Mouse (Mus musculus) midbrain, embryonic 13.5 days (tissue): Measurements from ENCODE around the gene Tmem258. TPM values are rescaled to one million over a fixed set of nuclear protein-coding genes. Genes with fewer than 3 reads are reported as not detected.

Experiments used
- ATAC-seq: fragments of 200-750 bp; cut with Nextera tagmentation; 2 replicates; pipeline ENCODE4 v1.8.0; 2017; ENCODE audit warnings: mild to moderate bottlenecking, moderate TSS enrichment, moderate library complexity
- H3K27ac ChIP-seq: fragments of 300-500 bp; sonication (generic); 2 replicates; pipeline ENCODE4 v1.5.1; 2015; ENCODE audit warnings: inconsistent platforms, mild to moderate bottlenecking, moderate library complexity
- H3K27me3 ChIP-seq: fragments of 300-500 bp; sonication (generic); 2 replicates; pipeline ENCODE4 v1.6.1; 2015; ENCODE audit warnings: mild to moderate bottlenecking, inconsistent platforms
- H3K36me3 ChIP-seq: fragments of 300-500 bp; sonication (generic); 2 replicates; pipeline ENCODE4 v1.6.1; 2015; ENCODE audit warnings: mild to moderate bottlenecking, inconsistent platforms
- H3K4me1 ChIP-seq: fragments of 300-500 bp; sonication (generic); replicated peaks from 2 replicates; pipeline ENCODE4 v1.6.1; 2015; ENCODE audit warnings: inconsistent platforms
- H3K4me2 ChIP-seq: fragments of 300-500 bp; sonication (generic); replicated peaks from 2 replicates; pipeline ENCODE4 v1.6.1; 2015; ENCODE audit warnings: moderate library complexity, mild to moderate bottlenecking, inconsistent platforms
- H3K4me3 ChIP-seq: fragments of 300-500 bp; sonication (generic); replicated peaks from 2 replicates; pipeline ENCODE4 v1.5.1; 2015; ENCODE audit warnings: mild to moderate bottlenecking, inconsistent platforms
- H3K9ac ChIP-seq: fragments of 300-500 bp; sonication (generic); replicated peaks from 2 replicates; pipeline ENCODE4 v1.6.1; 2015; ENCODE audit warnings: mild to moderate bottlenecking, inconsistent platforms
- H3K9me3 ChIP-seq: fragments of 300-500 bp; sonication (generic); 2 replicates; pipeline ENCODE4 v1.6.1; 2016; ENCODE audit warnings: mild to moderate bottlenecking, inconsistent platforms
- WGBS: fragments of 180-500 bp; shearing (Covaris S2); methylation state at CpG from one replicate; pipeline ENCODE4 v1.1.7; 2015; 5-methylcytosine and 5-hydroxymethylcytosine counted together
- polyA plus RNA-seq: library from polyadenylated mRNA; unstranded; fragments of >200 nt; fragmentation: Nextera tagmentation; extraction: Ambion mirVana; gene quantifications from 2 replicates; pipeline ENCODE4 v1.2.1, GENCODE M21; 2015

Gene Tmem258
- polyA plus RNA-seq, 1 experiment from 2014 or later, result 386 TPM

DNA sequence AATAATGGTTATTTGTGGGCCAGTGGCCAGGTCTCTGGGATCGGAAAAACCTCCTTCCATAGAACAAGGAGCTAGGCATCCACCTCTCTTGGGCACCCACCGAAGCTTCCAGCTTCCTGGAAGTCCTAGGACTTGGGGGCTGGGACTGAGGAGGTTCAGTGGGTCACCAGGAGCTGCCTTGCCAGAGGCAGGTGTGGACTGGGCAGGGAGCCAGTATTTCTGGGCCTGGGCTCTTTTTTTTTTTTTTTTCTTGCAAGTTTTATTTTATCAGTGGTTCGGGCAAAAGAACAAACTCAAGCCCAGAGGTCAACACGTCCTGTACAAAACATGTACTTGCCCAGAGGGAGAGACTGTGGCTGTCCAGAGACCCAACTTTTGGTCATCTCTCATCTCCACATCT is 22.0 kb downstream of the Tmem258 start:
- Histone ChIP-seq H3K27me3 (no peaks in the 10 kb centered on the region; the same call in 1 of the 2 replicates), H3K4me1 (peaks cover 17% of the 10 kb centered on the region; the same call in 1 of the 2 replicates), H3K27ac (no peak overlapping the region), H3K4me3 (no peak overlapping the region), H3K36me3 (no peaks in the 10 kb centered on the region), H3K9ac (no peak overlapping the region), H3K4me2 (no peak overlapping the region), H3K9me3 (no peaks in the 10 kb centered on the region)
- WGBS, result 94% methylated on average over 4 of the region's 4 CpGs
- ATAC-seq, result no peak

DNA sequence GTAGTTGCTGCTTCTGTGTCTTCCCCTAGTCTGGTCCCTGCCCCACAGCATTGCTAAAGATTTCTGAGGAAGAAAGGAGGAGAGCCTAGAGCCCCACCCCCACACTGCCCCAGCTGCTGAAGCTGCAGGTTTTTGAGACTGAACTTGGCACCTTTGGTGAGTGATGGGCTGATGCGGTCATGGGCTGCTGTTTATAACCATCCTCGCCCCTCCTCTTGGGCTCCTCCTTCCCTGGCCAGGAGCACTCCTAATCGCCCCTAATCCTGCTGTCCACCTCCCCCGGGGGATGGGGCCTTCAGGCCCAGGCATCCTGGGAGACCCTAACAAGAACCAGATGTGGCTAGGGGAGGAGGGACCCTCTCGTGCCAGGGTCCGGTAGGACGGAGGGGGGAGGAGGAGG is 27.2 kb downstream of the Tmem258 start:
- no peak for ATAC-seq
- no peaks in the 10 kb centered on the region for H3K9me3 ChIP-seq
- peaks cover 7% of the 10 kb centered on the region; the same call in 1 of the 2 replicates for H3K4me1 ChIP-seq
- H3K27me3 ChIP-seq, result no peaks in the 10 kb centered on the region; the same call in 1 of the 2 replicates
- H3K36me3 ChIP-seq, result no peaks in the 10 kb centered on the region
- no peak overlapping the region for H3K4me3 ChIP-seq
- no peak overlapping the region for H3K4me2 ChIP-seq
- 13% methylated on average over 7 of the region's 7 CpGs for WGBS
- 0 out of 2 replicates have a peak overlapping the region, but pooled peaks have one; percentile 14 for H3K9ac ChIP-seq
- no peak overlapping the region for H3K27ac ChIP-seq

DNA sequence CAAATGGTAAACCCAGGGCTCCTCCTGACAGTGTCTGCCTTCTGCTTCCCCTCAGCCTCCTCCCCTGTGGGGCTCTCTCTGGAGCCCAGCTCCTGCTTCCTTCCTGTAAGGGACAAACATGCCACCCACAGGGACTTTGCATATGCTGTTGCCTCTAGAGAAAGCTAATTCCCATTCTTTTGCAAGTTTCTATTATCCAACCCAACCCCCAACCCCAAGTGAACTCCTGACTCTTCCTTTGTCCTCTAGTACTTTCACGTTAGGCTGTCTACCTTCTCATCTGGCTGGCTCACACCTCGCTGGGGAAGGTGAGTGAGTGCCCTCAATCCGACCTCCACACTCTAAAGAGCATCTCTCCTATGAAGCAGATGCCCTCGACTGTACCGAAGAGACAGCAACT is 28.1 kb downstream of the Tmem258 start:
- no peak overlapping the region for H3K27ac ChIP-seq
- no peak overlapping the region for H3K9ac ChIP-seq
- no peaks in the 10 kb centered on the region for H3K36me3 ChIP-seq
- H3K4me2 ChIP-seq, result no peak overlapping the region
- H3K27me3 ChIP-seq, result no peaks in the 10 kb centered on the region; the same call in 1 of the 2 replicates
- H3K9me3 ChIP-seq, result no peaks in the 10 kb centered on the region
- 8% methylated on average over 5 of the region's 5 CpGs for WGBS
- peaks cover 7% of the 10 kb centered on the region; the same call in 1 of the 2 replicates for H3K4me1 ChIP-seq
- ATAC-seq, result no peak
- no peak overlapping the region for H3K4me3 ChIP-seq

DNA sequence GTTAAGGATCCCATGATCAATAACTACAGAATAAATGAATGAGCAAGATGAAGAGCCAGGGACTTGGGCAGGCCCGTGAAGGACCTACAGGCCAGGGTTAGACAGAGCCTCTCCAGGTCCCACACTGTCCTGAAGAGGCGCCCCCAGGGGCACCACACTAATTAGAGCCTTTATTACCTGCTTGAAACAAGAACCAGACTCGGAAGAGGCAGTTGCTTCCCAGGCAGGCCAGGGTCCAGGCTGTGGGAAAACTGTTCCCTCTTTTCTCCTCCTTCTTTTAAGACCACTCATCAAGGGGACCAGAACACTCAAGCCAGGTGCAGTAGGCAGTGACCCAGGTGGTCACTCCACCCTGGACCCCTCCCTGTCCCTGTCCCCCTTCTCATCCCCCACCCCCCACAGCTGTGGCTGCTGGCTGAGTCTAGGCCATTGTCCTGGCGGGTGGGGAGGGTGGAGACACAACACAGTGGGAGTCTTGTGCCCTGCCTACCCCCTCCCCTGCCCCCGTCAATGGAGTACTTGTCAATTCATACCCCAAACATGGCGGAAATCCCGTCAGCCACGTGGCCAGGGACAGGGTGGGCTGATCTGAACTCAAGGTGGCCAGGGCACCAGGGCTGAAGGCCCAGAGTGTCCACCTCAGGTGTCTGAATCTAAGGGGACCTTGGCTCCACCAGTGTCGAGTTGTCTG is 28.7 kb downstream of the Tmem258 start:
- Histone ChIP-seq H3K4me2 (no peak overlapping the region), H3K27ac (no peak overlapping the region), H3K9ac (no peak overlapping the region), H3K36me3 (no peaks in the 10 kb centered on the region), H3K9me3 (no peaks in the 10 kb centered on the region), H3K27me3 (no peaks in the 10 kb centered on the region; the same call in 1 of the 2 replicates), H3K4me1 (peaks cover 7% of the 10 kb centered on the region; the same call in 1 of the 2 replicates), H3K4me3 (no peak overlapping the region)
- WGBS, result 35% methylated on average over 9 of the region's 9 CpGs
- ATAC-seq, result no peak

DNA sequence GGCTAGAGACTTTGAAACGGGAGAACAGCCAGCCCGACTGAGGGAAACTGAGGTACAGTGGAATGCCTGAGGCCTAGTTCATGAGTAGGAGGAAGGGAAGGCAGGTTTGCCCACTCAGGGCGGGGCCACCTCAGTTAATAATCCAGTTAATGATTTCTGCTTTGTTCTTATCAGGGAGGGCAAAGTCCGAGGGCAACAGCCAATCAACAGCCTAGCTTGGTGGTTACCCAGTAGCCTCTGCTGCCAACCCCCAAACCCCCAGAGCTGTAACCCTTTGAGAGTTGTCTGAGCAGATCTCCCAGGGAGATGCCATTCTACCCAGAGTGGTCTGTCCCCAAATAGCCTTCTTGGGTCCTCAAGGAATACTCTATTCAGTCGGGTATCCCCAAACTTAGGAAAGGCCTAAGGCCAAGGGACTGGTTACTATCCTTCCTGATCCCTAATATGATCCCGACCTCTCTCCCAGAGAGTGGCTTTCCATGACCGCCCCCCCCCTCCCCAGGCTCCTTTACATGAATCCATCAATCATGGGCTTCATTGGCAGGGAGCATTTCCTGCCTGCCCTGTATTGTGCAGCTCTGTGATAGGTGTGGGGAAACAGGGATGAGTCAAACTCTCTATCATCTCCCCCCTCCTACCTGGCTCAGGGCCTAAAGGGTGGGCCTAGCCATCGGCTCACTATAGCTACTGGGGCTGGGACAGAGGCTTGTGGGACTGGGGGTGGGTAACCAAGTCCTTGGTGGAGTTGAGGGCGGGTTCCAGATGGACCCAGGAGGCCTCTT is 32.2 kb downstream of the Tmem258 start:
- WGBS, result 84% methylated on average over 9 of the region's 9 CpGs
- H3K4me1 ChIP-seq, result peaks cover 14% of the 10 kb centered on the region
- H3K27me3 ChIP-seq, result peaks cover 25% of the 10 kb centered on the region
- no peak overlapping the region for H3K4me3 ChIP-seq
- H3K9ac ChIP-seq, result no peak overlapping the region
- no peak for ATAC-seq
- H3K27ac ChIP-seq, result no peak overlapping the region
- H3K4me2 ChIP-seq, result no peak overlapping the region
- no peaks in the 10 kb centered on the region for H3K36me3 ChIP-seq
- H3K9me3 ChIP-seq, result no peaks in the 10 kb centered on the region

DNA sequence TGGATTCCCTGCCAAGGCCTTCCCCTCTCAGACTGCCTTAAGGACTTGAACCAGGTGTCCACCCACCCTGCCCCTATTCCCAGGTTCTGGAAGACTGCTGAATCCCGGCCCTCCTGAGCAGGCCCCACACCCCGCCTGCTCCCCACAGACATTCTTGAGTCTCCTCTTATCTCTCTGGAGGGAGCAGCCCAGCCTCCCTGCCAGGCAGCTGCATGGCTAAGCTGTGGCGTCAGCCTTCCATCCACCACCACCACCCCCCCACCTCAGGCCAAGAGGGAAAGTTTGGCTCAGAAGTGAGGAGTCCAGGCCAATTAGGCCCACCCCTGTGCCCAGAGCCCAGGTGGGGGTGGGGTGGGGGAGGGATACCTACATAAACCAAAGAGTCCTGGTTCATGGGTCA is 34.7 kb downstream of the Tmem258 start:
- no peak overlapping the region for H3K27ac ChIP-seq
- H3K4me2 ChIP-seq, result no peak overlapping the region
- no peaks in the 10 kb centered on the region for H3K9me3 ChIP-seq
- peaks cover 25% of the 10 kb centered on the region for H3K27me3 ChIP-seq
- no peak for ATAC-seq
- no peak overlapping the region for H3K4me3 ChIP-seq
- peaks cover 17% of the 10 kb centered on the region for H3K4me1 ChIP-seq
- no peaks in the 10 kb centered on the region for H3K36me3 ChIP-seq
- WGBS, result 59% methylated on average over 3 of the region's 3 CpGs
- H3K9ac ChIP-seq, result no peak overlapping the region

DNA sequence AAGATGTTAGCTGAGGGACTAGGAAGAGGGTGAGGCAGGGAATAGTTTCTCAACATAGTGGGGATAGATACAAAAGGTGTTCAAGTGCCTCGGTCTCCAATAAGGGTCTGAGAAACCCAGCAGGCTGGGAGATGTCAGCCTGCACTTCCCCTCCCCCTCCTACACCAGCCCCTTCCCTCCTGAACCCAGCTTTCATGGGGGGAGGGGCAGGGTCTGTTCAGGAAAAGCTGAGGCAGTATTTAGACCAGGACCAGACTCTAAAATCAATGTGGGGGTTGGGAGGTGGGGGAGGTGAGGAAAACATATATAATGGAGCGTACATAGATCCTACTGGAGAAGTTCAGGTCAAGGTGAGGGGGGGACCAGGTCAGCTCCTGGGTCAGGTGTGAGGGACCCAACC is 35.6 kb downstream of the Tmem258 start:
- ATAC-seq, result no peak
- 46% methylated on average over 2 of the region's 2 CpGs for WGBS

DNA sequence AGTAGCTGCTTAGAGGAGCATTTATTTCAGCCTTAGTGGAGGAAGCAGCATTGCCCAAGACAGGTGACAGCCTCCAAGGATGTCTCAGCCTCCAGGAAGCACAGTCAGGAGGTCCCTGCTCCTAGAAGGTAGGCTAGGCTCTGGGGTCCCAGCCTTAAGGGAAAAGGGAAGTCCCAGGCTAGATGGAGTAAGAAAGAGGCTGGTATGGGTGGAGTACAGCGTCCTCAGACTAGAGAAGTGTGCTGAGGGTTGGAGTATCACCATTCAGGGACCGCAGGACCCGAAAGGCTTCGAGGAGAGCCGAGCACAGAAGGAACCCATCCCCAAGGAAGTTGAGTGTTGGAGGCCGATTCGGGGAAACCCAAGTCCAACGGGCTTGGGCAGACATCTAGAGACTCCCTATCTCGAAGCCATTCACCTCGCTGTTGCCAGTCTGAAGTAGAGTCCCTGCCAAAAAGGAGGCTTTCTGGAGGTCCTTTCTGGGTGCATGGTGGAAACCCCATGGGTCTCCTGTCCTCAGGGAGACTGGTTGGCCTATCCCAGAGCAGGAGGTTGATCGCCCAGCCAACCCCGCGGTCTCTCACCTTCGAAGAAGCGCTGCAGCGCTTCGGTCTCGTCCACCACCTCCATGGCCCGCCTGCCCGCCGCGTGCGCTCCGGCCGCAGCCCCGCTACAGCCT is 36.3 kb downstream of the Tmem258 start:
- Histone ChIP-seq H3K4me2 (peak overlapping the region; percentile 57), H3K9me3 (no peaks in the 10 kb centered on the region), H3K36me3 (no peaks in the 10 kb centered on the region), H3K9ac (peak overlapping the region; percentile 40), H3K27me3 (peaks cover 25% of the 10 kb centered on the region), H3K27ac (no peak overlapping the region), H3K4me1 (peaks cover 19% of the 10 kb centered on the region), H3K4me3 (peak overlapping the region; percentile 37)
- no peak; the same call in 1 of the 2 replicates for ATAC-seq
- 3% methylated on average over 26 of the region's 26 CpGs for WGBS

More for the DNA sequence above, 35.6 kb downstream of the Tmem258 start:
- peaks cover 19% of the 10 kb centered on the region for H3K4me1 ChIP-seq
- H3K9ac ChIP-seq, result no peak overlapping the region
- no peaks in the 10 kb centered on the region for H3K36me3 ChIP-seq
- H3K27me3 ChIP-seq, result peaks cover 25% of the 10 kb centered on the region
- no peak overlapping the region for H3K4me3 ChIP-seq
- no peak overlapping the region for H3K27ac ChIP-seq
- H3K9me3 ChIP-seq, result no peaks in the 10 kb centered on the region
- no peak overlapping the region for H3K4me2 ChIP-seq

DNA sequence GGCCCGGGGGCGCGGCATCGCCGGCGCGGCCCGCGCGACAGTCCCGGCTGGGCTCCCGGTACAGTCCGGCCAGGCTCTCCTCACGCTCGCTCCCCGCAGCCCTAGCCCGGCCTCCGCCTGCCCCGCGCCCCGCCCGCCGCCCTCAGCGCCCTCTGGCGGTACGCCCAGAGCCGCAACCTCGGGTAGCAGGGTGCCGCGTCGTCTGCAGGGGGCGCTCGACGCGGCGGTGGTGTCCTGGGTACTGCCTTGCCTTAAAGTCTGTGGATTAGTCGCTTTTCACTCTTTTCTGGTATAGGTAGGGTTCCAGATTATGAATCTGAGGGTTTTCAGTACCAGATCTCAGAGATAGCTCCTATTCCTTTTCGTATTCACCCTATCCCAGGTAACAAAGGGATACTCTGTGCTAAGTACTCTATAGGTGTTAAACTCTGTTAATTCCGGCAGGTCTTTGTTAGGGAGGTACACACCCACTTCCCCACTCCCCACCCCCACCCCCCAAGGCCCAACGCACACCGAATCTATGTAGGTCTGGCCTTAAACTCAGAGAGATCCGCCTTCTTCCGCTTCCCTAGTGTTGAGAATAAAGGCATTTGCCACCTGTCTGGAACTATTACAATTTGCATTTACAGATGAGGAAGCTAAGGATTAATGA is 37.0 kb downstream of the Tmem258 start, which contains the start of gene Myrf:
TSS of gene Myrf (minus strand) at position 95 of the 652 bp plus-strand sequence.
- ATAC-seq, result peak; percentile 81
- H3K4me3 ChIP-seq, result peak within 1 kb of the TSS; percentile 37

DNA sequence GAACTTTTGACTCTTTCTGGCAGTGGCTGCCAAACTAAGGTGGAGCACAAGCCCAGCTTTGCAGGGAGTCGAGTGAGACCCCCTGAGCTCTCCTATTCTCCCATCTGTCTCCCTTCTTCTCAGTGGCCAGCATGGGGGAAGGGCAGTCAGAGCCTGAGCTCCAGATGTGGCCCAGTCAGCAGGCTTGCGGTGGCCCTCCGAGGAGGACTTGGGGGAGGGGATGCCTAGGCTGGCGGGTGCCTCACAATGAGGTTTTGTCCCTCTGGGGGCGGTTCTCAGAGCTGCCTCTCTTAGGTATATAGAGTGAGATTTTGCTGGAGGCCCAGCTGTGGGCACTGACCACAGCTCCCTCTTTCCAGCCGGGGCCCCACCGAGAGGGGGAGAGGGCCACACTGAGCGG is 39.1 kb downstream of the Tmem258 start:
- WGBS, result 0% methylated on average over 8 of the region's 8 CpGs
- ATAC-seq, result no peak
- Histone ChIP-seq H3K4me3 (no peak overlapping the region), H3K9ac (no peak overlapping the region), H3K4me1 (peaks cover 19% of the 10 kb centered on the region), H3K27ac (no peak overlapping the region), H3K9me3 (no peaks in the 10 kb centered on the region), H3K4me2 (no peak overlapping the region), H3K27me3 (peaks cover 28% of the 10 kb centered on the region), H3K36me3 (0 out of 2 replicates have a peak, but pooled peaks cover 5% of the 10 kb centered on the region)

More for the DNA sequence above, 37.0 kb downstream of the Tmem258 start, which contains the start of gene Myrf:
- Histone ChIP-seq H3K36me3 (no peaks in the 10 kb centered on the region), H3K27me3 (peaks cover 25% of the 10 kb centered on the region), H3K4me1 (peaks cover 19% of the 10 kb centered on the region), H3K4me2 (peak within 1 kb of the TSS; percentile 57), H3K27ac (no peak within 1 kb of the TSS), H3K9me3 (no peaks in the 10 kb centered on the region), H3K9ac (peak within 1 kb of the TSS; percentile 40)
- 8% methylated on average over 43 of the region's 43 CpGs for WGBS

DNA sequence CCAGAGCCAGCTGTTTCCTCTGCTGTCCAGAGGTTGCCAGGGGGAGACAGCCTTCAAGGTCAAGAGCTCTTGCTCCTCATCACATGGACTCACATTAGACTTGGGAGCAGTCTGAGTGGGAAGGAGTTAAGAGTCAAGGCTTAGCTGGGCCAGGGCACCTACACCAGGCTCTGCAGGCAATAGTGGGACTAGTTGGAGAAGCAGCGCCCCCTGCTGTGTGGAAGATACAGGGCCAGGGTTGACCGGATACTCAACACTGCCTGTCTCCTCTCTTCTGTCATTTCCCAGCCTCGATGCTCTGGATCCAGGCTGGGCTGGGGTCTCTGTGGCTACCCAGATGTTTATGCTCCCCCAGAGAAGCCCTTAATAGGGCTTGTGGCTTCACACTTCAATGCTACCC is 40.4 kb downstream of the Tmem258 start:
- WGBS, result 16% methylated on average over 3 of the region's 3 CpGs
- no peak for ATAC-seq
- peaks cover 19% of the 10 kb centered on the region for H3K4me1 ChIP-seq

More for the DNA sequence above, 40.4 kb downstream of the Tmem258 start:
- Histone ChIP-seq H3K27ac (no peak overlapping the region), H3K4me3 (no peak overlapping the region), H3K36me3 (peaks cover 11% of the 10 kb centered on the region; the same call in 1 of the 2 replicates), H3K9ac (no peak overlapping the region), H3K27me3 (peaks cover 21% of the 10 kb centered on the region), H3K9me3 (no peaks in the 10 kb centered on the region), H3K4me2 (no peak overlapping the region)
